Mouse (Mus musculus) adipocyte (in vitro differentiated cells): ENCODE data around the gene Pde7b.

Experiments used
- DNase-seq: peaks from one replicate; pipeline ENCODE4 v3.0.0-alpha.2; 2016; ENCODE audit warnings: low spot score

Gene Pde7b

GRCm38 (mm10) chr10:20493826-20494455, 230.9 kb downstream of the Pde7b start:
- DNase-seq = no peak

- no peak for DNase-seq
These were observed 232.5 kb downstream of the Pde7b start for GRCm38 (mm10) chr10:20492216-20492964.

GRCm38 (mm10) chr10:20490775-20491174, 234.1 kb downstream of the Pde7b start:
- DNase-seq = no peak

- no peak for DNase-seq
These were observed 234.6 kb downstream of the Pde7b start for GRCm38 (mm10) chr10:20490281-20490680.

- DNase-seq = no peak
These were observed 238.2 kb downstream of the Pde7b start for GRCm38 (mm10) chr10:20486461-20487253.

GRCm38 (mm10) chr10:20485816-20486215, 239.1 kb downstream of the Pde7b start:
- no peak for DNase-seq

- no peak for DNase-seq
These were observed 245.4 kb downstream of the Pde7b start for GRCm38 (mm10) chr10:20479481-20479880.

- DNase-seq = no peak
These were observed 246.4 kb downstream of the Pde7b start for GRCm38 (mm10) chr10:20478456-20478855.

- DNase-seq = no peak
These were observed 250.0 kb downstream of the Pde7b start for GRCm38 (mm10) chr10:20474831-20475230.

GRCm38 (mm10) chr10:20474036-20474435, 250.8 kb downstream of the Pde7b start:
- DNase-seq = no peak

GRCm38 (mm10) chr10:20473505-20473904, 251.4 kb downstream of the Pde7b start:
- no peak for DNase-seq

- no peak for DNase-seq
These were observed 252.9 kb downstream of the Pde7b start for GRCm38 (mm10) chr10:20472007-20472406.

GRCm38 (mm10) chr10:20464631-20465030, 260.2 kb downstream of the Pde7b start:
- DNase-seq = no peak

- DNase-seq = no peak
These were observed 260.9 kb downstream of the Pde7b start for GRCm38 (mm10) chr10:20463941-20464340.

- DNase-seq = no peak
These were observed 262.3 kb downstream of the Pde7b start for GRCm38 (mm10) chr10:20462596-20462995.

- no peak for DNase-seq
These were observed 265.1 kb downstream of the Pde7b start for GRCm38 (mm10) chr10:20459657-20460350.

- no peak for DNase-seq
These were observed 265.7 kb downstream of the Pde7b start for GRCm38 (mm10) chr10:20459160-20459559.

- no peak for DNase-seq
These were observed 270.4 kb downstream of the Pde7b start for GRCm38 (mm10) chr10:20454387-20455065.

GRCm38 (mm10) chr10:20437428-20437827, 287.4 kb downstream of the Pde7b start:
- DNase-seq = no peak

- DNase-seq = no peak
These were observed 287.9 kb downstream of the Pde7b start for GRCm38 (mm10) chr10:20437021-20437420.

GRCm38 (mm10) chr10:20435913-20436312, 289.0 kb downstream of the Pde7b start:
- no peak for DNase-seq

- no peak for DNase-seq
These were observed 293.5 kb downstream of the Pde7b start for GRCm38 (mm10) chr10:20431336-20431735.
